Mouse (Mus musculus) effector memory CD4-positive, alpha-beta T cell, adult 7 months (primary cell): ENCODE data around the gene Usp29. TPM values are rescaled to one million over a fixed set of nuclear protein-coding genes. Genes with fewer than 3 reads are reported as not detected.

Experiments
- polyA plus RNA-seq: library from polyadenylated mRNA; unstranded; fragments of 100-300 nt; shearing (Covaris generic); gene quantifications from one replicate; pipeline ENCODE4 v1.2.1, GENCODE M21; 2017

Usp29 gene
- 0.33 TPM for polyA plus RNA-seq

GRCm38 (mm10) chr7:6730241-6730640, at the start of gene Usp29, which contains the start of gene Peg3:
Usp29 (plus strand) TSS chr7:6730578.
Peg3 (minus strand) TSS chr7:6730431.

GRCm38 (mm10) chr7:6696241-6697045, 33.9 kb upstream of the Usp29 start, which contains the start of gene Zim1:
Zim1 (minus strand) TSS chr7:6696450.

GRCm38 (mm10) chr7:6995251-6995650, 264.9 kb downstream of the Usp29 start, which contains the start of gene Aurkc:
Aurkc (plus strand) TSS chr7:6995300.

Other genes starting within 250 kb of the Usp29 start
- gene Olfr5, start 243.6 kb upstream of the Usp29 start, polyA plus RNA-seq, result not detected
- gene Olfr1347, start 230.8 kb upstream of the Usp29 start, polyA plus RNA-seq, result not detected
- not detected for gene Olfr1348, start 221.8 kb upstream of the Usp29 start, polyA plus RNA-seq
- gene Olfr1349, start 207.6 kb upstream of the Usp29 start, polyA plus RNA-seq, result not detected
- gene Olfr1350, start 165.7 kb upstream of the Usp29 start, polyA plus RNA-seq, result 0.24 TPM
- not detected for gene Zim1, start 34.1 kb upstream of the Usp29 start, polyA plus RNA-seq
- not detected for gene Peg3, start 147 bp upstream of the Usp29 start, polyA plus RNA-seq